Mouse (Mus musculus): ENCODE data around the gene Ccdc77. TPM values are rescaled to one million over a fixed set of nuclear protein-coding genes. Genes with fewer than 3 reads are reported as not detected.

Gene Ccdc77
- polyA plus RNA-seq, 1 experiment from 2014 or later: 13.8 TPM

- Histone ChIP-seq H3K4me3 (replicated peaks; ENCODE audit: low read depth, low read length) (no peak overlapping the region), H3K9ac (replicated peaks; ENCODE audit: low read length) (no peak overlapping the region), H3K4me1 (ENCODE audit: control insufficient read depth, insufficient read depth, low read length) (no peaks in the 10 kb centered on the region), H3K4me2 (ENCODE audit: low read length) (no peak overlapping the region), H3K36me3 (ENCODE audit: control insufficient read depth, insufficient read depth, low read length) (no peaks in the 10 kb centered on the region), H3K9me3 (ENCODE audit: control insufficient read depth, low read length) (no peaks in the 10 kb centered on the region), H3K27ac (replicated peaks; ENCODE audit: low read depth, low read length) (no peak overlapping the region), H3K27me3 (ENCODE audit: control insufficient read depth, insufficient read depth, low read length) (no peaks in the 10 kb centered on the region)
- 57% methylated on average over 2 of the region's 2 CpGs for WGBS
- DNase-seq: peak; percentile 19
- ATAC-seq (ENCODE audit: low FRiP score, low TSS enrichment): no peak
Observed at GRCm38 (mm10) chr6:120320369-120320768, 43.8 kb downstream of the Ccdc77 start.

- H3K27me3 ChIP-seq (ENCODE audit: control insufficient read depth, insufficient read depth, low read length): no peaks in the 10 kb centered on the region
- no peak overlapping the region for H3K9ac ChIP-seq (replicated peaks; ENCODE audit: low read length)
- DNase-seq (no peak), ATAC-seq (ENCODE audit: low FRiP score, low TSS enrichment) (no peak)
- H3K4me3 ChIP-seq (replicated peaks; ENCODE audit: low read depth, low read length): no peak overlapping the region
- WGBS: 92% methylated on average over 9 of the region's 9 CpGs
- no peaks in the 10 kb centered on the region for H3K4me1 ChIP-seq (ENCODE audit: control insufficient read depth, insufficient read depth, low read length)
- H3K9me3 ChIP-seq (ENCODE audit: control insufficient read depth, low read length): no peaks in the 10 kb centered on the region
- H3K27ac ChIP-seq (replicated peaks; ENCODE audit: low read depth, low read length): no peak overlapping the region
- H3K36me3 ChIP-seq (ENCODE audit: control insufficient read depth, insufficient read depth, low read length): no peaks in the 10 kb centered on the region
- no peak overlapping the region for H3K4me2 ChIP-seq (ENCODE audit: low read length)
Observed at GRCm38 (mm10) chr6:120319129-120319528, 45.0 kb downstream of the Ccdc77 start.

GRCm38 (mm10) chr6:120318303-120318940, 45.8 kb downstream of the Ccdc77 start:
- H3K36me3 ChIP-seq (ENCODE audit: control insufficient read depth, insufficient read depth, low read length): no peaks in the 10 kb centered on the region
- no peaks in the 10 kb centered on the region for H3K9me3 ChIP-seq (ENCODE audit: control insufficient read depth, low read length)
- H3K9ac ChIP-seq (replicated peaks; ENCODE audit: low read length): no peak overlapping the region
- no peak overlapping the region for H3K4me3 ChIP-seq (replicated peaks; ENCODE audit: low read depth, low read length)
- H3K4me1 ChIP-seq (ENCODE audit: control insufficient read depth, insufficient read depth, low read length): no peaks in the 10 kb centered on the region
- no peak overlapping the region for H3K4me2 ChIP-seq (ENCODE audit: low read length)
- H3K27me3 ChIP-seq (ENCODE audit: control insufficient read depth, insufficient read depth, low read length): no peaks in the 10 kb centered on the region
- WGBS: 83% methylated on average over 11 of the region's 11 CpGs
- no peak overlapping the region for H3K27ac ChIP-seq (replicated peaks; ENCODE audit: low read depth, low read length)
- DNase-seq (no peak), ATAC-seq (ENCODE audit: low FRiP score, low TSS enrichment) (no peak)

- Histone ChIP-seq H3K9me3 (ENCODE audit: control insufficient read depth, low read length) (no peaks in the 10 kb centered on the region), H3K9ac (replicated peaks; ENCODE audit: low read length) (no peak overlapping the region), H3K4me1 (ENCODE audit: control insufficient read depth, insufficient read depth, low read length) (no peaks in the 10 kb centered on the region), H3K4me3 (replicated peaks; ENCODE audit: low read depth, low read length) (no peak overlapping the region), H3K27me3 (ENCODE audit: control insufficient read depth, insufficient read depth, low read length) (no peaks in the 10 kb centered on the region), H3K4me2 (ENCODE audit: low read length) (no peak overlapping the region), H3K27ac (replicated peaks; ENCODE audit: low read depth, low read length) (no peak overlapping the region), H3K36me3 (ENCODE audit: control insufficient read depth, insufficient read depth, low read length) (no peaks in the 10 kb centered on the region)
- no peak for ATAC-seq (ENCODE audit: low FRiP score, low TSS enrichment)
- 80% methylated on average over 5 of the region's 5 CpGs for WGBS
- no peak for DNase-seq
Observed at GRCm38 (mm10) chr6:120312443-120312842, 51.7 kb downstream of the Ccdc77 start.

- H3K9me3 ChIP-seq (ENCODE audit: control insufficient read depth, low read length): no peaks in the 10 kb centered on the region
- no peak for DNase-seq
Observed at GRCm38 (mm10) chr6:120309787-120310186, 54.4 kb downstream of the Ccdc77 start.

GRCm38 (mm10) chr6:120309338-120309737, 54.8 kb downstream of the Ccdc77 start:
- WGBS: 74% methylated on average over 9 of the region's 9 CpGs
- no peak for ATAC-seq (ENCODE audit: low FRiP score, low TSS enrichment)

More at GRCm38 (mm10) chr6:120309787-120310186, 54.4 kb downstream of the Ccdc77 start:
- no peak for ATAC-seq (ENCODE audit: low FRiP score, low TSS enrichment)
- Histone ChIP-seq H3K4me2 (ENCODE audit: low read length) (no peak overlapping the region), H3K9ac (replicated peaks; ENCODE audit: low read length) (no peak overlapping the region), H3K27ac (replicated peaks; ENCODE audit: low read depth, low read length) (no peak overlapping the region), H3K36me3 (ENCODE audit: control insufficient read depth, insufficient read depth, low read length) (no peaks in the 10 kb centered on the region), H3K4me3 (replicated peaks; ENCODE audit: low read depth, low read length) (no peak overlapping the region), H3K27me3 (ENCODE audit: control insufficient read depth, insufficient read depth, low read length) (no peaks in the 10 kb centered on the region), H3K4me1 (ENCODE audit: control insufficient read depth, insufficient read depth, low read length) (no peaks in the 10 kb centered on the region)
- WGBS: 75% methylated on average over 3 of the region's 3 CpGs

GRCm38 (mm10) chr6:120306859-120307594, 57.1 kb downstream of the Ccdc77 start:
- no peaks in the 10 kb centered on the region for H3K27me3 ChIP-seq (ENCODE audit: control insufficient read depth, insufficient read depth, low read length)
- no peak overlapping the region for H3K27ac ChIP-seq (replicated peaks; ENCODE audit: low read depth, low read length)
- no peak for ATAC-seq (ENCODE audit: low FRiP score, low TSS enrichment)
- no peak overlapping the region for H3K9ac ChIP-seq (replicated peaks; ENCODE audit: low read length)
- H3K36me3 ChIP-seq (ENCODE audit: control insufficient read depth, insufficient read depth, low read length): no peaks in the 10 kb centered on the region
- WGBS: 86% methylated on average over 3 of the region's 3 CpGs
- no peaks in the 10 kb centered on the region for H3K4me1 ChIP-seq (ENCODE audit: control insufficient read depth, insufficient read depth, low read length)
- no peak for DNase-seq
- no peak overlapping the region for H3K4me2 ChIP-seq (ENCODE audit: low read length)
- no peaks in the 10 kb centered on the region for H3K9me3 ChIP-seq (ENCODE audit: control insufficient read depth, low read length)
- no peak overlapping the region for H3K4me3 ChIP-seq (replicated peaks; ENCODE audit: low read depth, low read length)

More at GRCm38 (mm10) chr6:120309338-120309737, 54.8 kb downstream of the Ccdc77 start:
- Histone ChIP-seq H3K27ac (replicated peaks; ENCODE audit: low read depth, low read length) (no peak overlapping the region), H3K9me3 (ENCODE audit: control insufficient read depth, low read length) (no peaks in the 10 kb centered on the region), H3K4me3 (replicated peaks; ENCODE audit: low read depth, low read length) (no peak overlapping the region), H3K27me3 (ENCODE audit: control insufficient read depth, insufficient read depth, low read length) (no peaks in the 10 kb centered on the region), H3K9ac (replicated peaks; ENCODE audit: low read length) (no peak overlapping the region), H3K36me3 (ENCODE audit: control insufficient read depth, insufficient read depth, low read length) (no peaks in the 10 kb centered on the region), H3K4me2 (ENCODE audit: low read length) (no peak overlapping the region), H3K4me1 (ENCODE audit: control insufficient read depth, insufficient read depth, low read length) (no peaks in the 10 kb centered on the region)
- DNase-seq: no peak

GRCm38 (mm10) chr6:120302755-120303316, 61.3 kb downstream of the Ccdc77 start:
- Histone ChIP-seq H3K27me3 (ENCODE audit: control insufficient read depth, insufficient read depth, low read length) (no peaks in the 10 kb centered on the region), H3K4me2 (ENCODE audit: low read length) (peak overlapping the region; percentile 37), H3K36me3 (ENCODE audit: control insufficient read depth, insufficient read depth, low read length) (no peaks in the 10 kb centered on the region), H3K9ac (replicated peaks; ENCODE audit: low read length) (no peak overlapping the region), H3K4me1 (ENCODE audit: control insufficient read depth, insufficient read depth, low read length) (no peaks in the 10 kb centered on the region), H3K4me3 (replicated peaks; ENCODE audit: low read depth, low read length) (no peak overlapping the region), H3K9me3 (ENCODE audit: control insufficient read depth, low read length) (no peaks in the 10 kb centered on the region), H3K27ac (replicated peaks; ENCODE audit: low read depth, low read length) (no peak overlapping the region)
- DNase-seq (peak; percentile 51), ATAC-seq (ENCODE audit: low FRiP score, low TSS enrichment) (no peak)
- WGBS: 30% methylated on average over 16 of the region's 16 CpGs

Measured in midbrain, embryonic 14.5 days (tissue).